Mouse (Mus musculus) megakaryocyte progenitor cell, adult 5-6 weeks (primary cell): ENCODE results near the gene Cacna1d. TPM values are rescaled to one million over a fixed set of nuclear protein-coding genes. Genes with fewer than 3 reads are reported as not detected.

Experiments
- ATAC-seq: replicated peaks from 2 replicates; pipeline ENCODE4 v1.8.0; 2016; ENCODE audit warnings: mild to moderate bottlenecking, moderate TSS enrichment, inconsistent platforms; ENCODE audit not compliant: poor library complexity
- total RNA-seq, 2 experiments: library from RNA; stranded (forward) in 1 of 2; stranded (reverse) in 1 of 2; fragments of 157-497, 149-512 nt in 1 of 2; fragments of 200-1000 nt in 1 of 2; gene quantifications; 2 replicates each; pipeline versions ENCODE4 v1.2.3 to v1.2.4; 2015 to 2017

Cacna1d gene
- total RNA-seq, 2 experiments from 2014 or later: 0.37 to 0.67 TPM

GRCm38 (mm10) chr14:30113392-30114108 is 377.7 kb downstream of the Cacna1d start:
- ATAC-seq: no peak

GRCm38 (mm10) chr14:30109079-30109478 is 382.2 kb downstream of the Cacna1d start:
- peak; percentile 82 for ATAC-seq

GRCm38 (mm10) chr14:30106550-30106949 is 384.7 kb downstream of the Cacna1d start:
- ATAC-seq: peak; percentile 60

- ATAC-seq: no peak
These were observed 385.7 kb downstream of the Cacna1d start for GRCm38 (mm10) chr14:30105551-30105950.

GRCm38 (mm10) chr14:30103946-30104536 is 387.2 kb downstream of the Cacna1d start:
- no peak for ATAC-seq

- peak; percentile 70 for ATAC-seq
These were observed 394.0 kb downstream of the Cacna1d start for GRCm38 (mm10) chr14:30097239-30097638.

- ATAC-seq: peak; percentile 49
These were observed 398.8 kb downstream of the Cacna1d start for GRCm38 (mm10) chr14:30092426-30092825.

GRCm38 (mm10) chr14:30092021-30092420 is 399.2 kb downstream of the Cacna1d start:
- ATAC-seq: no peak

GRCm38 (mm10) chr14:30079729-30080128 is 411.5 kb downstream of the Cacna1d start:
- ATAC-seq: no peak

- ATAC-seq: no peak
These were observed 413.0 kb downstream of the Cacna1d start for GRCm38 (mm10) chr14:30078115-30078808.

GRCm38 (mm10) chr14:30075268-30075887 is 415.9 kb downstream of the Cacna1d start:
- no peak for ATAC-seq

GRCm38 (mm10) chr14:30068566-30068965 is 422.7 kb downstream of the Cacna1d start:
- ATAC-seq: no peak

GRCm38 (mm10) chr14:30066752-30067151 is 424.5 kb downstream of the Cacna1d start:
- ATAC-seq: no peak

- ATAC-seq: peak; percentile 57; the same call in 1 of the 2 replicates
These were observed 426.4 kb downstream of the Cacna1d start for GRCm38 (mm10) chr14:30064864-30065263.

GRCm38 (mm10) chr14:30056031-30056766 is 435.1 kb downstream of the Cacna1d start:
- ATAC-seq: peak; percentile 30; the same call in 1 of the 2 replicates

- peak; percentile 63 for ATAC-seq
These were observed 436.3 kb downstream of the Cacna1d start for GRCm38 (mm10) chr14:30054922-30055321.

- no peak for ATAC-seq
These were observed 441.0 kb downstream of the Cacna1d start for GRCm38 (mm10) chr14:30050280-30050679.

- ATAC-seq: no peak
These were observed 443.2 kb downstream of the Cacna1d start for GRCm38 (mm10) chr14:30048049-30048448.

GRCm38 (mm10) chr14:30046976-30047375 is 444.3 kb downstream of the Cacna1d start:
- no peak for ATAC-seq

- ATAC-seq: no peak
These were observed 445.5 kb downstream of the Cacna1d start for GRCm38 (mm10) chr14:30045704-30046220.
